Mouse (Mus musculus): Measurements from ENCODE around the gene Pnliprp2. TPM values are rescaled to one million over a fixed set of nuclear protein-coding genes. Genes with fewer than 3 reads are reported as not detected.

Pnliprp2 gene
- under 1 TPM in 1 of 2 experiments, not detected in 1; 0.07 TPM for polyA plus RNA-seq (2012; fragmentation: generic; extraction: Trizol)

DNA sequence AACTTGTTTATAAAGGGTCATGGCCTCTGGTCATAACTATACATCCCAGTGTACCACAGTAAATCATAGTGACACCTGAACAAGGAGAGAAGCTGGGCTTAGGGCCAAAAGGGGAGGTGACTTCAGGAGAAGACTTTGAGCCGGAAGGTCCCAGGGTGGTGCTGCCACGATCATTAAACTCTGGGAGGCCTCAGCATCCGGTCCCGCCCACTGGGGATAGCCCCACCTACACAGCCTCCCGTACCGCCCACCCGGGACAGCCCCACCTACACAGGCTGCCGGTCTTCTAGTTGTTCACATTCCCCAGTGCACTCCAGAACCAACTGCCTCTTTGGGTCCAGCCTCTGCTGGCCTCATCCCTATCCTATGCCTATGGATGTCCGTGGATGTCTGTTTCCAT lies at the start of gene Pnliprp2:
TSS of gene Pnliprp2 (plus strand) at position 297 of the 400 bp plus-strand sequence.

DNA sequence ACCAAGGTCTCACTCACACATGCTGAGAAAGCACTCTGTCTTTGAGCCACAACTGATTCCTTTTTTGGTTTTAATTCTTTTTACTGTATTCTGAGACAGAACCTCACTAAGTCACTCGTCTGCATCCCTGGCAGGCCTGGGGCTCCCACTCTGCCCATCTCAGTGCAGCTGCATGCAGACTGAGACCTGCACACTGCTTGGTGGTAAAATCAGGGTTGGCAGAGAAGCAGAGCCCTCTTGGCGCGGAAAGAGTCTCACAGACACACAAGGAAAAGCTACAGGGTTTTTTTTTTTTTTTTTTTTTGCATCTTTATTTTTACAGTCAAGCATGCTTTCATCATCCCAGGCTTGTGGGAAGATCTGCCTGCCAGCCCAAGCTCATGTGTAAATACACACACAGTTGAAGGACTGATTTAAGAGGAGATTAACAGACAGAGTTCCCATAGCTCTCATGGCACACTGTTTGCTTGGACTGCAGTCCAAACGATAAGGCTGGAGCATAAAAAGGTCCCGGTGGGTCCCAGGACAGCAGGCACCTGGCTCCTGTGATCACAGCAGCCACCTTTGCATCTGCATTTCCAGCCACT lies 31.0 kb upstream of the Pnliprp2 start, which contains the start of gene Pnliprp1:
TSS of gene Pnliprp1 (plus strand) at position 443 of the 587 bp plus-strand sequence.

DNA sequence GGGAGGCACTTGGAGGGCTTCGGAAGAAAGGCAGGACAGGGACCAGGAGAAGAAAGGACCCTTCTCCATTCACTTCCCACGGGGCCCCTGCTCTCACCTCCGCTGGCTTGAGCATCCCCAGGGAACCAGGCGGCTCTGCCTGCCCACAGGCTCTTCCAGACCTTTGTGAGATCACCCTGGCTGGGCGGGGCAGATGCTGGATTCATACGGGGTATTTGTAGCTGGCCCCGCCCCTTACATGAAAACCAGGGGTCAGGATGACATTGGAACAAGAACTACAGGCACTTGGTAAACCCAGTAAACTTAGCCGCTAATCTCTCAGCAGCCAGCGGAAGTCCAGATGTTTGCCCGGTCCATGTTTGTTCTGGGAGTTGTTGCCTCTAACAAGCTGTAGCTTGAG lies 34.8 kb downstream of the Pnliprp2 start, which contains the start of gene 1700019N19Rik:
TSS of gene 1700019N19Rik (minus strand) at position 178 of the 400 bp plus-strand sequence.

Other genes starting within 250 kb of the Pnliprp2 start
- gene Ccdc172, start 247.7 kb upstream of the Pnliprp2 start, polyA plus RNA-seq (2012; fragmentation: generic; extraction: Trizol), result under 1 TPM in 1 of 2 experiments, not detected in 1; 0.09 TPM
- gene Pnlip, start 107.2 kb upstream of the Pnliprp2 start, polyA plus RNA-seq (2012; fragmentation: generic; extraction: Trizol), result not detected
- gene Pnliprp1, start 30.8 kb upstream of the Pnliprp2 start, polyA plus RNA-seq (2012; fragmentation: generic; extraction: Trizol), result not detected
- not detected for gene 1700019N19Rik, start 34.7 kb downstream of the Pnliprp2 start, polyA plus RNA-seq (2012; fragmentation: generic; extraction: Trizol)
- under 1 TPM; 0.15 to 0.17 TPM for gene Eno4, start 183.7 kb downstream of the Pnliprp2 start, polyA plus RNA-seq (2012; fragmentation: generic; extraction: Trizol)
- 1 to 10 TPM in 1 of 2 experiments, under 1 TPM in 1; 0.63 to 1.1 TPM for gene Hspa12a, start 183.9 kb downstream of the Pnliprp2 start, polyA plus RNA-seq (2012; fragmentation: generic; extraction: Trizol)